19 mouse cellular contexts compared by ENCODE assay signal in genomic region chr12:42986096-42986495, GRCm38 (mm10).
"Had no signal": no experiment of that assay in that cellular context is flagged by ENCODE, and none has a peak within 500 bp of the region (broad histone marks: within the 10 kb centered on the region; RNA-seq: fewer than 3 reads in every experiment).

No protein-coding gene starts in this region.

- H3K4me2 ChIP-seq: liver, embryonic 13.5 days; neural tube, embryonic 13.5 days had no signal

- H3K4me1 ChIP-seq: liver, embryonic 13.5 days; neural tube, embryonic 13.5 days had no signal

- H3K9ac ChIP-seq: liver, embryonic 13.5 days; neural tube, embryonic 13.5 days had no signal

- ATAC-seq: intestine, embryonic 16.5 days had no signal

- DNase-seq: kidney, adult 18-20 months; kidney, adult 9 months; kidney, postnatal 14 days; kidney, postnatal 4 days; liver, embryonic 13.5 days; lung, adult 2 months; lung, postnatal 14 days; lung, postnatal 4 days; right cerebral cortex, adult 18-20 months; right cerebral cortex, postnatal 14 days; right cerebral cortex, postnatal 4 days; thymus, adult 2 months; thymus, postnatal 14 days; thymus, postnatal 4 days had no signal

- H3K36me3 ChIP-seq: liver, embryonic 13.5 days; neural tube, embryonic 13.5 days had no signal

- H3K9me3 ChIP-seq: liver, embryonic 13.5 days; neural tube, embryonic 13.5 days had no signal

- H3K27ac ChIP-seq: left cerebral cortex, adult 2 months; liver, embryonic 13.5 days; neural tube, embryonic 13.5 days; stomach, postnatal 0 days had no signal

- H3K27me3 ChIP-seq: liver, embryonic 13.5 days; neural tube, embryonic 13.5 days had no signal

- H3K4me3 ChIP-seq: left cerebral cortex, adult 2 months; liver, embryonic 13.5 days; myocyte; neural tube, embryonic 13.5 days had no signal
